Mouse (Mus musculus): ENCODE data around the gene Doc2a. TPM values are rescaled to one million over a fixed set of nuclear protein-coding genes. Genes with fewer than 3 reads are reported as not detected.

Doc2a gene
- polyA plus RNA-seq, 1 experiment = 45.9 TPM

DNA sequence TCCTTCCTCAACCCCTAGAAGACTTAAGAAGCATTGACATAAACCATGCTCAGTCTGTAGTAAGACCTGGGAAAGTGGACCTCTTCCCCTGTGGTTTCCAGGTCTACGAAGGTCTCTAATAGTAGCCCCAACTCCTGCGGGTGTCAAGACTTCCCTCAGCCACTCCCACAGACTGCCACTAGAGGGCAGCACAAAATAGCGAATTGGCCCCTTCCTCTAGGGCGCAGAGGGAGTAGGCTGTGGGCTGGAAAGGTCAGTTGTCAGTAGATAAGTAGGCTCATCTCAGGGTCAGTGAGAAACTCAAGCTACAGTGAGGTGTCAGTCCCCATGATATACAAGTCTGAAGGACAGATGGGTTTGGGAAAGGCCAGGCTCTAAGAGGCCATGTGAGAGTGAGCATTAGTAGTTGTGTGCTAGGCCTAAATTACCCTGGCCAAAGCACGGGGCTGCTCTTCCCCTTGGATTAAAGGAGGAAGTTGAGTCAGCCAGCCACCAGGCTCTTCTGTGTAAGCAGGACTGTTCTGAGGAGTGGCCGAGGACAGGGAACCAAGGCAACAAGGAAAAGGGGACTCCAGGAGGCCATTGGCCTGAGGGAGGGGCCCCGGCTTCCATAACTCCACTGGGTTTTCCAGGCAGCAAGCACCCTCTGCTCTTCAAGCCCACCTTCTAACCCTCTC lies 25.2 kb upstream of the Doc2a start:
- Histone ChIP-seq H3K4me3 (ENCODE audit: insufficient read depth, low read length) (no peak overlapping the region; the same call in 1 of the 2 replicates), H3K4me1 (ENCODE audit: control insufficient read depth, insufficient read depth, low read length) (peaks cover 2% of the 10 kb centered on the region; the same call in 1 of the 2 replicates), H3K27ac (ENCODE audit: insufficient read depth, low read length) (peak overlapping the region; percentile 31; the same call in 1 of the 2 replicates)
- TF ChIP-seq CTCF (IDR thresholded peaks at IDR 0.05; ENCODE audit: extremely low read depth, insufficient read depth, low read length) (peak; percentile 89), POLR2A (IDR thresholded peaks at IDR 0.05; ENCODE audit: extremely low read depth, insufficient read depth, low read length) (no peak)

DNA sequence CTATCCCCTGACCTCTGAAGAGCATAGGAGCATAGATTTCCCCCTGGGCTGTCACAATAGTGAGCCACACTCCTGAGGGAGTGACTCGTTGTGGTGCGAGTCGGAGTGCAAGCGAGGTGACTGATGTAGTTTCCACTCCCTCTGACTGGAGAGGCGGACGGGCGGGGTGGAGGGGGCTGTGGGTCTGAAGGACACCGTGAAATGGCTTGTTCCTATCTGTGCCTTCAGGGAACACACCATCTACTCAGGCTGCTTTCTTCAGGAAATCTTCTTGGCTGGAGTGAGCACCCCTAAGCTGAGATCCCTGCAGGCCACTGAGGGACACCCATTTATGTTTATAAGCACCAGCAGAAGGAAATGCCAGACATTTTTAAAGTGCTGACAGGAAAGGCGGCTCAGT lies 24.5 kb upstream of the Doc2a start:
- 0 out of 2 replicates have a peak overlapping the region, but pooled peaks have one; percentile 31 for H3K27ac ChIP-seq (ENCODE audit: insufficient read depth, low read length)
- TF ChIP-seq POLR2A (IDR thresholded peaks at IDR 0.05; ENCODE audit: extremely low read depth, insufficient read depth, low read length) (0 out of 2 replicates have a peak, but pooled peaks have one; percentile 11), CTCF (IDR thresholded peaks at IDR 0.05; ENCODE audit: extremely low read depth, insufficient read depth, low read length) (no peak)

DNA sequence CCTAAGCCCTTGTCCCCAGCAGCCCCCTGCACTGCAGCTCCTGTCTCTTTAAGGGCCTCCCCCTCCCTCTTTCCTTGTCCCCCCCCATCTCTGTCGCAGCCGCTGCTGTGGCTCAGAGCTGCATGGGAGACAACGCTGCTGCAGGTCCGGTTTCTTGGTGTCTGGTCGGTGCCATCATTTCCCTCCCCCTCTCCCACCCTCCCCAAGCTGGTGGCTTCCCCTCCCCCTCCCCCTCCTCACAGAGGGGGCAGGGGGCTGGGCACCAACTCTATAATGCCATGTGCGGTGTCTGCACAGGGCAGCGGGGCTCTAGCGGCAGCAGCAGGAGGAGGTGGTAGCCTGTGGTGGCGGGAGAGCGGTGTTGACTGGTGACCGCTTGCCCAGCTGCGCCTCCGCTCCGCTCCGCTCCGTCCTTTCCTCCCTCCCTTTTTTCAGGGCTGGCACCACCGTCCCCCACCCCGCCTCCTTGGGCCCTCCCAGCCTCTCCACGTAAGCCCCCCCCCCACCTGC lies 24.0 kb upstream of the Doc2a start:
- TF ChIP-seq POLR2A (IDR thresholded peaks at IDR 0.05; ENCODE audit: extremely low read depth, insufficient read depth, low read length) = peak; percentile 71; the same call in 1 of the 2 replicates
- TF ChIP-seq CTCF (IDR thresholded peaks at IDR 0.05; ENCODE audit: extremely low read depth, insufficient read depth, low read length) = no peak
- peaks cover 2% of the 10 kb centered on the region; the same call in 1 of the 2 replicates for H3K4me1 ChIP-seq (ENCODE audit: control insufficient read depth, insufficient read depth, low read length)
- H3K27ac ChIP-seq (ENCODE audit: insufficient read depth, low read length) = no peak overlapping the region
- H3K4me3 ChIP-seq (ENCODE audit: insufficient read depth, low read length) = peak overlapping the region; percentile 91

More for the DNA sequence above, 24.5 kb upstream of the Doc2a start:
- Histone ChIP-seq H3K4me3 (ENCODE audit: insufficient read depth, low read length) (peak overlapping the region; percentile 91), H3K4me1 (ENCODE audit: control insufficient read depth, insufficient read depth, low read length) (peaks cover 2% of the 10 kb centered on the region; the same call in 1 of the 2 replicates)

DNA sequence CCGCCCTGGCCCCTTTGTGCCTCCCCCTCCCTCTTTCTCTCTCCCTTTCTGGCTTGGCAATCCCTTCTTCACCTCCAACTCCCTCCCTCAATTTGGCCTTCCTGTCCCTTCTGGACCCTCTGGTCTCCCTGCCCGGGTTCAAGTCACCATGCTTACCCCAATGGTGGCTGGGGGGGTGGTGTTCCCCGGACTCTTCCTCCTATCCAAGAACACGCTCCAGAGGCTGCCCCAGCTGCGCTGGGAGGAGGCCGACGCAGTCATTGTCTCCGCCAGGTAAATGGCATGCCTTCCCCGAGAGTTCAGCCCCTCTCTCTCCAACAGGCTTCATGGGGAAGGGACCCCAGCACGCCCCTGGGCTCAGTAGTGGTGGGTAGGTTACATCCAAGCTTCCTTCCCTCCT lies 23.3 kb upstream of the Doc2a start:
- no peak overlapping the region for H3K27ac ChIP-seq (ENCODE audit: insufficient read depth, low read length)
- no peak for TF ChIP-seq CTCF (IDR thresholded peaks at IDR 0.05; ENCODE audit: extremely low read depth, insufficient read depth, low read length)
- H3K4me3 ChIP-seq (ENCODE audit: insufficient read depth, low read length) = peak overlapping the region; percentile 91

DNA sequence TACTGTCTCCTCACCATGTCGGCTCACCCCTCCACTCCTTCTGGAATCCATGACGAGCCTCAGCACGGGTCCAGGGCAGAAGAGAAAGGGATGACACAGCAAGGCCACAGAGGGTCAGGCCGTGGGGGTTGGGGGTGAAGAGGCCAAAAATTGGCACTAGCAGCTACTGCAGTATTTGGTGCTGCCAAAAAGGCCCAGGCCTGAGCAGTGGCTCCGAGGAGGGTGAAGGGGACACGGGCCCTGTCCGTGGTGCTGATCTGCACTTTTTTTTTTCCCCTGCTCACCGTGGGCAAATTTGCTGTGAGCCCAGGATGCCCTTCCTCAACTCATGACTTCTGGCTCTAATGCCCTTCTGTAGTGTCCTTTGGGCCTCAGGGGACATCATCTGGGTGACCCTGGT lies 21.8 kb upstream of the Doc2a start:
- Histone ChIP-seq H3K4me1 (ENCODE audit: control insufficient read depth, insufficient read depth, low read length) (peaks cover 2% of the 10 kb centered on the region; the same call in 1 of the 2 replicates), H3K27ac (ENCODE audit: insufficient read depth, low read length) (no peak overlapping the region), H3K4me3 (ENCODE audit: insufficient read depth, low read length) (no peak overlapping the region)
- TF ChIP-seq CTCF (IDR thresholded peaks at IDR 0.05; ENCODE audit: extremely low read depth, insufficient read depth, low read length) (no peak), POLR2A (IDR thresholded peaks at IDR 0.05; ENCODE audit: extremely low read depth, insufficient read depth, low read length) (no peak)

More for the DNA sequence above, 23.3 kb upstream of the Doc2a start:
- peaks cover 2% of the 10 kb centered on the region; the same call in 1 of the 2 replicates for H3K4me1 ChIP-seq (ENCODE audit: control insufficient read depth, insufficient read depth, low read length)

DNA sequence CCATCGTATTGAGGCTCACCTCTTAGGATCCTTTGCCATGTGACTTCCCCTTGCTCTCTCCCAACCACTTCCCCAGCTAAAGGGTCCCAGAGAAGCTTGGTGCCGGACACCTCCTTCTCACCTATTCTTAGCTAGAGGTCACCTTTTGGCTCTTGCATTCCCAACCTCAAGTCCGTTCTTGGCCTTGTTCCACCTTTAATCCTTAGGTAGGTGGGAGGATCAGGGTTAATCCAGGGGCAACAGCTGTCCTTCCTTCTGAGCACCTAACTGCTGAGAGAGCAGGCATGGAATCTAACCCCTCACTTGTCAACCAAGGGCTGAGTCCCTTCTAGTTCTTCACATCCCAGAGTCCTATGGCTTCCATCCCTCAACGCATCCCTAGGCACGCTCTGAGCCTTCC lies 21.3 kb upstream of the Doc2a start:
- no peak overlapping the region for H3K4me3 ChIP-seq (ENCODE audit: insufficient read depth, low read length)
- no peak overlapping the region for H3K27ac ChIP-seq (ENCODE audit: insufficient read depth, low read length)
- H3K4me1 ChIP-seq (ENCODE audit: control insufficient read depth, insufficient read depth, low read length) = peaks cover 2% of the 10 kb centered on the region; the same call in 1 of the 2 replicates
- no peak for TF ChIP-seq CTCF (IDR thresholded peaks at IDR 0.05; ENCODE audit: extremely low read depth, insufficient read depth, low read length)
- TF ChIP-seq POLR2A (IDR thresholded peaks at IDR 0.05; ENCODE audit: extremely low read depth, insufficient read depth, low read length) = no peak

GRCm38 (mm10) chr7:126831539-126831938 lies 15.7 kb upstream of the Doc2a start, which contains the start of gene 4930451I11Rik:
Gene 4930451I11Rik, minus strand, starts transcription at chr7:126831639.
- no peak within 1 kb of the TSS for H3K4me3 ChIP-seq (ENCODE audit: insufficient read depth, low read length)
- no peak within 1 kb of the TSS for H3K27ac ChIP-seq (ENCODE audit: insufficient read depth, low read length)
- H3K4me1 ChIP-seq (ENCODE audit: control insufficient read depth, insufficient read depth, low read length) = no peaks in the 10 kb centered on the region
- TF ChIP-seq CTCF (IDR thresholded peaks at IDR 0.05; ENCODE audit: extremely low read depth, insufficient read depth, low read length) (no peak), POLR2A (IDR thresholded peaks at IDR 0.05; ENCODE audit: extremely low read depth, insufficient read depth, low read length) (no peak)

GRCm38 (mm10) chr7:126832036-126832598 lies 15.1 kb upstream of the Doc2a start:
- H3K4me1 ChIP-seq (ENCODE audit: control insufficient read depth, insufficient read depth, low read length) = no peaks in the 10 kb centered on the region
- TF ChIP-seq POLR2A (IDR thresholded peaks at IDR 0.05; ENCODE audit: extremely low read depth, insufficient read depth, low read length) = no peak
- peak; percentile 80 for TF ChIP-seq CTCF (IDR thresholded peaks at IDR 0.05; ENCODE audit: extremely low read depth, insufficient read depth, low read length)
- H3K27ac ChIP-seq (ENCODE audit: insufficient read depth, low read length) = no peak overlapping the region
- no peak overlapping the region for H3K4me3 ChIP-seq (ENCODE audit: insufficient read depth, low read length)

DNA sequence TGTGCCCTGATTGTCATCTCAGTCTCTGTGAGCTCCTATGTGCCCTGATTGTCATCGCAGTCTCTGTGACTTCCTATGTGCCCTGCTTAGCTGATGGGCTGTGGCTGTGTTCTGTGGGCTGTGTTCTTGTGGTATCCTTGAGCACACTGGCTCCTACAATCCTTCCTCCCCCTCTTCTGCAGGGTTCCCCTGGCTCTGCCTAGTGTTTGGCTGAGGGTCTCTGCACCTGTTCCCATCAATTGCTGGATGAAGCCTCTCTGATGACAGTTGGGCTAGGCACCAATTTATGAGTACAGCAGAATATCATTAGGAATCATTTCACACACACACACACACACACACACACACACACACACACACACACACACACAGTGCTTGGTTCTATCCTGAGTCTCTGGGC lies 13.9 kb upstream of the Doc2a start:
- Histone ChIP-seq H3K4me3 (ENCODE audit: insufficient read depth, low read length) (no peak overlapping the region), H3K27ac (ENCODE audit: insufficient read depth, low read length) (no peak overlapping the region), H3K4me1 (ENCODE audit: control insufficient read depth, insufficient read depth, low read length) (no peaks in the 10 kb centered on the region)
- TF ChIP-seq POLR2A (IDR thresholded peaks at IDR 0.05; ENCODE audit: extremely low read depth, insufficient read depth, low read length) = no peak
- no peak for TF ChIP-seq CTCF (IDR thresholded peaks at IDR 0.05; ENCODE audit: extremely low read depth, insufficient read depth, low read length)
